ENCODE assay signal across 8 mouse cellular contexts in genomic region chr15:79062376-79063159, GRCm38 (mm10). TPM values are rescaled to one million over a fixed set of nuclear protein-coding genes. Genes with fewer than 3 reads are reported as not detected.
DNase-seq lines count a peak whose midpoint lies in the region; ATAC-seq and TF ChIP-seq lines count a peak whose summit lies in the region.

Ankrd54 (minus strand) TSS chr15:79062893.

- peak; percentile 99 for DNase-seq in A20 (ENCODE audit: low read depth, low spot score)
- peak; percentile 99 to 100 for DNase-seq in heart, adult 9 months (ENCODE audit: low spot score in 2 of 2)
- peak; percentile 92 to 94 for DNase-seq in monocyte, adult 2 months (ENCODE audit: low read depth in 1 of 2, low spot score in 2 of 2)
- DNase-seq in spleen, postnatal 36 days (ENCODE audit: low spot score in 2 of 2) = peak; percentile 97 to 98

- peaks cover 27% of the 10 kb centered on the region for H3K36me3 ChIP-seq in kidney, embryonic 14.5 days (ENCODE audit: control insufficient read depth, insufficient read depth, low read length)
- H3K36me3 ChIP-seq in limb, embryonic 15.5 days = peaks cover 33% of the 10 kb centered on the region

- no peaks in the 10 kb centered on the region for H3K27me3 ChIP-seq in kidney, embryonic 14.5 days (ENCODE audit: control insufficient read depth, insufficient read depth, low read length)
- H3K27me3 ChIP-seq in limb, embryonic 15.5 days = no peaks in the 10 kb centered on the region

- under 1% methylated on average over 71 of the region's 80 CpGs for WGBS in kidney, embryonic 14.5 days
- under 1% methylated on average over 80 of the region's 80 CpGs for WGBS in limb, embryonic 15.5 days

- peak within 1 kb of the TSS; percentile 84 for H3K4me3 ChIP-seq in bone marrow macrophage, adult 2 months (ENCODE audit: insufficient read depth, low read length)
- H3K4me3 ChIP-seq in embryonic fibroblast, embryonic 13.5 days (ENCODE audit: insufficient read depth, low read length) = peak within 1 kb of the TSS; percentile 94
- H3K4me3 ChIP-seq in kidney, embryonic 14.5 days (ENCODE audit: low read length) = peak within 1 kb of the TSS; percentile 74
- peak within 1 kb of the TSS; percentile 95 for H3K4me3 ChIP-seq in limb, embryonic 15.5 days

- peak within 1 kb of the TSS; percentile 88 for H3K9ac ChIP-seq in kidney, embryonic 14.5 days (ENCODE audit: low read depth, low read length)
- H3K9ac ChIP-seq in limb, embryonic 15.5 days = peak within 1 kb of the TSS; percentile 90

- no peaks in the 10 kb centered on the region for H3K9me3 ChIP-seq in kidney, embryonic 14.5 days (ENCODE audit: control insufficient read depth, low read length)
- no peaks in the 10 kb centered on the region for H3K9me3 ChIP-seq in limb, embryonic 15.5 days

- peak within 1 kb of the TSS; percentile 54 for H3K4me2 ChIP-seq in kidney, embryonic 14.5 days (replicated peaks; ENCODE audit: low read depth, low read length)
- H3K4me2 ChIP-seq in limb, embryonic 15.5 days = peak within 1 kb of the TSS; percentile 63

- H3K4me1 ChIP-seq in bone marrow macrophage, adult 2 months (ENCODE audit: control insufficient read depth, insufficient read depth, low read length) = peaks cover 5% of the 10 kb centered on the region
- H3K4me1 ChIP-seq in embryonic fibroblast, embryonic 13.5 days (ENCODE audit: control insufficient read depth, insufficient read depth, low read length) = no peaks in the 10 kb centered on the region
- H3K4me1 ChIP-seq in kidney, embryonic 14.5 days (ENCODE audit: control insufficient read depth, insufficient read depth, low read length) = peaks cover 12% of the 10 kb centered on the region
- peaks cover 14% of the 10 kb centered on the region for H3K4me1 ChIP-seq in limb, embryonic 15.5 days

- TF ChIP-seq CTCF in bone marrow macrophage, adult 2 months (IDR thresholded peaks at IDR 0.05; ENCODE audit: low read depth, low read length) = no peak
- no peak for TF ChIP-seq CTCF in embryonic fibroblast, embryonic 13.5 days (IDR thresholded peaks at IDR 0.05; ENCODE audit: borderline replicate concordance, insufficient read depth, low read length)

- no peak for TF ChIP-seq POLR2A in bone marrow macrophage, adult 2 months (IDR thresholded peaks at IDR 0.05; ENCODE audit: borderline replicate concordance, low read depth, low read length)
- TF ChIP-seq POLR2A in embryonic fibroblast, embryonic 13.5 days (IDR thresholded peaks at IDR 0.05; ENCODE audit: low read depth, low read length) = peak; percentile 73

- H3K27ac ChIP-seq in bone marrow macrophage, adult 2 months (ENCODE audit: insufficient read depth, low read depth, low read length) = peak within 1 kb of the TSS; percentile 21
- no peak within 1 kb of the TSS for H3K27ac ChIP-seq in embryonic fibroblast, embryonic 13.5 days (ENCODE audit: insufficient read depth, low read length)
- H3K27ac ChIP-seq in kidney, embryonic 14.5 days (ENCODE audit: low read depth, low read length) = peak within 1 kb of the TSS; percentile 55
- peak within 1 kb of the TSS; percentile 79 for H3K27ac ChIP-seq in limb, embryonic 15.5 days

- peak; percentile 100 for ATAC-seq in kidney, embryonic 14.5 days (ENCODE audit: low FRiP score, low TSS enrichment)
- peak; percentile 100 for ATAC-seq in limb, embryonic 15.5 days (ENCODE audit: insufficient number of reproducible peaks, low FRiP score, low TSS enrichment, low read depth)

RNA-seq across cellular contexts. Expression of gene Ankrd54, which starts in this region (rescaled TPM):
- 14.0 TPM in 2 replicates for polyA plus RNA-seq in bone marrow macrophage, adult 2 months (2012; ENCODE audit: insufficient read depth, insufficient read length, missing spikeins)
- polyA plus RNA-seq in embryonic fibroblast, embryonic 13.5 days (2011; ENCODE audit: insufficient read length, low read depth, missing spikeins) = 10.4 and 13.8 TPM in 2 replicates
- 48.6 and 54.2 TPM in 2 replicates for polyA plus RNA-seq in kidney, embryonic 14.5 days (2014; fragmentation: Nextera tagmentation; extraction: Ambion mirVana)
- polyA plus RNA-seq in limb, embryonic 15.5 days (2015; fragmentation: Nextera tagmentation; extraction: Ambion mirVana) = 43.9 and 46.6 TPM in 2 replicates
